Comparison of ENCODE assay signal across 9 mouse cellular contexts in the genomic region with DNA sequence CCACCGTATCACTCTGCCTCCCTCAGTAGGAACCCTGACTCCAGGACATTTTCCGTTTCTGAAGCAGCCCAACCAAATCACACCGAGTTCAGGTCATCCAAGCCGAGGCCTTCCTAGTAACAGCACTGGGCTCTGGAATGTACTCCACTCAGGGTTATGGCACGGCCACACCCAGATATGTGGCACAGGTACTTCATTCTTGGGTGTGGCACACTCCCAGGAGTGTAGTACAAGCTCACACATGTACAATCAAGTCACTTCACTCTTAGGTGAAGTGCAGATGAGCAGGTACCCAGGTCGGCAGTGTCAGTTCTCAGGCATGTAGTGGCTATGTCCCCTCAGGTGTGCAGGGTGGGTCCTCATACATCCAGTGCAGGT. TPM values are rescaled to one million over a fixed set of nuclear protein-coding genes. Genes with fewer than 3 reads are reported as not detected.
DNase-seq lines count a peak whose midpoint lies in the region; ATAC-seq lines count a peak whose summit lies in the region.
"Had no signal": no experiment of that assay in that cellular context is flagged by ENCODE, and none has a peak within 500 bp of the region (broad histone marks: within the 10 kb centered on the region; RNA-seq: fewer than 3 reads in every experiment).

No protein-coding gene starts in this region.

- H3K36me3 ChIP-seq in liver, embryonic 12.5 days, result peaks cover 52% of the 10 kb centered on the region
- H3K36me3 ChIP-seq in hindbrain, embryonic 15.5 days, result peaks cover 38% of the 10 kb centered on the region

- H3K27ac ChIP-seq in liver, embryonic 12.5 days, result no peak overlapping the region
- H3K27ac ChIP-seq in hindbrain, embryonic 15.5 days (replicated peaks), result no peak overlapping the region

- H3K4me1 ChIP-seq in liver, embryonic 12.5 days, result no peaks in the 10 kb centered on the region
- H3K4me1 ChIP-seq in hindbrain, embryonic 15.5 days (replicated peaks), result no peaks in the 10 kb centered on the region

- H3K9ac ChIP-seq in liver, embryonic 12.5 days, result no peak overlapping the region
- no peak overlapping the region for H3K9ac ChIP-seq in hindbrain, embryonic 15.5 days

- no peak overlapping the region for H3K4me3 ChIP-seq in liver, embryonic 12.5 days
- H3K4me3 ChIP-seq in hindbrain, embryonic 15.5 days, result no peak overlapping the region

- 66% methylated on average over 6 of the region's 6 CpGs for WGBS in liver, embryonic 12.5 days (ENCODE audit: insufficient replicate concordance)
- WGBS in hindbrain, embryonic 15.5 days, result 80% methylated on average over 6 of the region's 6 CpGs

- ATAC-seq in liver, embryonic 12.5 days, result peak; percentile 28; the same call in 1 of the 2 replicates
- ATAC-seq in hindbrain, embryonic 15.5 days (ENCODE audit: low FRiP score, low read depth), result peak; percentile 65; the same call in 1 of the 2 replicates

- DNase-seq in liver, result no peak
- peak; percentile 8 for DNase-seq in lung, postnatal 14 days
- DNase-seq in urinary bladder, adult 2 months (ENCODE audit: low spot score), result peak; percentile 24
- DNase-seq in ovary, adult 18-20 months (ENCODE audit: low spot score), result no peak
- DNase-seq in gastrocnemius, postnatal 4 days (ENCODE audit: low spot score in 2 of 2), result no peak
- no peak for DNase-seq in kidney, adult 8-10 months

- no peaks in the 10 kb centered on the region for H3K9me3 ChIP-seq in liver, embryonic 12.5 days (replicated peaks)
- H3K9me3 ChIP-seq in hindbrain, embryonic 15.5 days, result no peaks in the 10 kb centered on the region

- H3K4me2 ChIP-seq in liver, embryonic 12.5 days, result no peak overlapping the region
- no peak overlapping the region for H3K4me2 ChIP-seq in hindbrain, embryonic 15.5 days

- no peaks in the 10 kb centered on the region for H3K27me3 ChIP-seq in liver, embryonic 12.5 days (replicated peaks)
- H3K27me3 ChIP-seq in hindbrain, embryonic 15.5 days, result no peaks in the 10 kb centered on the region

RNA-seq across cellular contexts. Expression of gene Ahrr, which starts 9.5 kb away (rescaled TPM):
- polyA plus RNA-seq in liver, embryonic 12.5 days (2016; fragmentation: Nextera tagmentation; extraction: Ambion mirVana), result 0.12 and 0.48 TPM in 2 replicates
- polyA plus RNA-seq in hindbrain, embryonic 15.5 days (2015; fragmentation: Nextera tagmentation; extraction: Ambion mirVana), result 0.26 and 0.64 TPM in 2 replicates
- 5.1 and 7.6 TPM in 2 replicates for polyA plus RNA-seq in urinary bladder, adult 2 months (2012; rRNA removed)
- total RNA-seq in gastrocnemius, postnatal 4 days (2021), result under 1 TPM; 0.22 to 0.39 TPM
- total RNA-seq: gastrocnemius, adult 8-10 months had no signal

RNA-seq across cellular contexts. Expression of gene Pdcd6, which starts 15.8 kb away (rescaled TPM):
- 83.5 and 90.0 TPM in 2 replicates for polyA plus RNA-seq in liver, embryonic 12.5 days (2016; fragmentation: Nextera tagmentation; extraction: Ambion mirVana)
- 116 and 117 TPM in 2 replicates for polyA plus RNA-seq in hindbrain, embryonic 15.5 days (2015; fragmentation: Nextera tagmentation; extraction: Ambion mirVana)
- polyA plus RNA-seq in urinary bladder, adult 2 months (2012; rRNA removed), result 137 and 164 TPM in 2 replicates
- total RNA-seq in gastrocnemius, postnatal 4 days (2021), result 10 to 100 TPM; 41.8 to 42.4 TPM

RNA-seq across cellular contexts. Expression of gene Sdha, which starts 48.5 kb away (rescaled TPM):
- 192 and 194 TPM in 2 replicates for polyA plus RNA-seq in liver, embryonic 12.5 days (2016; fragmentation: Nextera tagmentation; extraction: Ambion mirVana)
- polyA plus RNA-seq in hindbrain, embryonic 15.5 days (2015; fragmentation: Nextera tagmentation; extraction: Ambion mirVana), result 231 and 234 TPM in 2 replicates
- 162 and 174 TPM in 2 replicates for polyA plus RNA-seq in urinary bladder, adult 2 months (2012; rRNA removed)
- total RNA-seq in gastrocnemius, postnatal 4 days (2021), result 100 to 1,000 TPM; 396 to 440 TPM

RNA-seq across cellular contexts. Expression of gene Ccdc127, which starts 48.5 kb away (rescaled TPM):
- 31.4 and 33.8 TPM in 2 replicates for polyA plus RNA-seq in liver, embryonic 12.5 days (2016; fragmentation: Nextera tagmentation; extraction: Ambion mirVana)
- polyA plus RNA-seq in hindbrain, embryonic 15.5 days (2015; fragmentation: Nextera tagmentation; extraction: Ambion mirVana), result 42.5 and 45.9 TPM in 2 replicates
- 22.0 and 29.8 TPM in 2 replicates for polyA plus RNA-seq in urinary bladder, adult 2 months (2012; rRNA removed)
- 10 to 100 TPM; 47.7 to 51.1 TPM for total RNA-seq in gastrocnemius, postnatal 4 days (2021)

Comparison
In these comparisons a context has a peak if more than half of its experiments do, and no peak if none do; other contexts are left out.
1. DNase-seq: peak in lung, postnatal 14 days (single experiment) and urinary bladder, adult 2 months (single experiment); none in liver (single experiment), ovary, adult 18-20 months (single experiment), gastrocnemius, postnatal 4 days (0 of 2) and kidney, adult 8-10 months (0 of 2).